Mouse (Mus musculus) gastrocnemius, adult 2 months (tissue): ENCODE results near the gene Csrp1. TPM values are rescaled to one million over a fixed set of nuclear protein-coding genes. Genes with fewer than 3 reads are reported as not detected.

ENCODE experiments used
- DNase-seq: peaks from one replicate; pipeline ENCODE4 v3.0.0; 2022
- H3K27ac ChIP-seq: fragments of 200-600 bp; 2 replicates; pipeline ENCODE4 v1.8.1; 2022; ENCODE audit warnings: mild to moderate bottlenecking
- H3K4me3 ChIP-seq: fragments of 200-600 bp; 2 replicates; pipeline ENCODE4 v1.8.1; 2022; ENCODE audit warnings: mild to moderate bottlenecking, moderate library complexity
- CTCF ChIP-seq: fragments of 200-600 bp; IDR thresholded peaks from 2 replicates; pipeline ENCODE4 v1.8.1; 2022; ENCODE audit warnings: antibody characterized with exemption, mild to moderate bottlenecking, moderate library complexity
- intact Hi-C: fragments of 180-260 bp; cut with DNase I; formaldehyde crosslinking; loops from one replicate; pipeline ENCODE4 v1.15.1; 2025
- total RNA-seq, 2 experiments: library from RNA; stranded (reverse); gene quantifications; 2 replicates each; pipeline ENCODE4 v1.2.3; 2021

Gene Csrp1
- total RNA-seq, 2 experiments from 2014 or later: 18.9 to 25.0 TPM

- DNase-seq: no peak
- no peak for TF ChIP-seq CTCF
- Histone ChIP-seq H3K27ac (peak overlapping the region; percentile 77), H3K4me3 (peak overlapping the region; percentile 65)
- intact Hi-C loops: loop anchor here (2.0 to 10.0 kb wide), 2 partner anchors 29 to 235 kb away; no protein-coding TSS in a partner anchor
Measured at GRCm38 (mm10) chr1:135699892-135700291, 20.0 kb upstream of the Csrp1 start.

DNA sequence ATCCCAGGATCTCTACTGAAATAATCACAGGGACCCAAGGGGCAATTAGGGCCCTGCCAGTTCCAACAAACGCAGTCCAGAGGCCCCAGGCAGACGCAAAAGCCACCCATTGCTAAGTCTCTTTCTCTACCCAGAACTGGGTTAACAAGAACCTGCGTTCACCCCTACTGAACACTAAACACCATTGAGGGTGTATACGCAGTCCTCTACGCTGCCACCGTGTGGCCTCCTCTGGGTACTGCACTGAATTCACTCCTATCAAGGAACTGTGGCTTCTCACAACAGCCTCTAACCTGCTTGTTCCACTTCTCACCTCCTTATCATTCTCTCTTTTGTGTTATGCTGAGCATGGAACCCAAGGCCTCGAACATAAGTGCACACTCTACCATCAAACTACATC is 19.3 kb upstream of the Csrp1 start:
- intact Hi-C loops: loop anchor here (10.0 kb wide), 1 partner anchor 236 kb away; no protein-coding TSS in a partner anchor
- Histone ChIP-seq H3K27ac (0 out of 2 replicates have a peak overlapping the region, but pooled peaks have one; percentile 35), H3K4me3 (0 out of 2 replicates have a peak overlapping the region, but pooled peaks have one; percentile 2)
- TF ChIP-seq CTCF: peak; percentile 94
- DNase-seq: peak; percentile 80

GRCm38 (mm10) chr1:135701314-135701713 is 18.5 kb upstream of the Csrp1 start:
- Histone ChIP-seq H3K4me3 (no peak overlapping the region), H3K27ac (no peak overlapping the region)
- DNase-seq: no peak
- intact Hi-C loops: loop anchor here (10.0 kb wide), 1 partner anchor 237 kb away; no protein-coding TSS in a partner anchor
- TF ChIP-seq CTCF: no peak

DNA sequence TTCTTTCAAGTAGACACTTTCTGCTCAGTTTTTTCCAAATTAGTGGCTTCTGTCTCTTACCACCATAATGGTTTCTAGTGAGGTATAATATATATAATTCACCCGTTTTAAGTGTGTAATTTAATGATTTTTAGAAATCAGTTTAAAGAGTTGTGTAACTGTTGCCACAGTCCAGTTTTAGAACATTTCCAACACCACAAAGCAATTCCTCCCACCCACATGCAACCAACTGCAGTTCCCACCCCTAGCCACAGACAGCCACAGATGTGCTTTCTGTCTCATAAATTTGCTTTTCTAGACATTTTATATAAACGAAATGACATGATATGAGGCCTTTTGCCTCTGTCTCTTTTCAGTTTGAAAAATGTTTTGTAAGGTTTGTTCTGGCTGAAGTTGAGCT is 17.1 kb upstream of the Csrp1 start:
- intact Hi-C loops: loop anchor here (10.0 kb wide), 1 partner anchor 238 kb away; no protein-coding TSS in a partner anchor
- DNase-seq: no peak
- H3K4me3 ChIP-seq: no peak overlapping the region
- no peak overlapping the region for H3K27ac ChIP-seq
- TF ChIP-seq CTCF: no peak

- intact Hi-C loops: loop anchor here (10.0 kb wide), 1 partner anchor 240 kb away; no protein-coding TSS in a partner anchor
- Histone ChIP-seq H3K27ac (no peak overlapping the region), H3K4me3 (no peak overlapping the region)
- no peak for DNase-seq
- peak; percentile 47 for TF ChIP-seq CTCF
Measured at GRCm38 (mm10) chr1:135704317-135704821, 15.5 kb upstream of the Csrp1 start.

- intact Hi-C loops: loop anchor here (10.0 kb wide), 1 partner anchor 244 kb away; no protein-coding TSS in a partner anchor
- Histone ChIP-seq H3K27ac (no peak overlapping the region), H3K4me3 (no peak overlapping the region)
- TF ChIP-seq CTCF: no peak
- DNase-seq: no peak
Measured at GRCm38 (mm10) chr1:135708369-135708768, 11.5 kb upstream of the Csrp1 start.

- peak; percentile 66 for DNase-seq
- TF ChIP-seq CTCF: no peak
- Histone ChIP-seq H3K27ac (peak overlapping the region; percentile 63), H3K4me3 (no peak overlapping the region)
- intact Hi-C loops: no loop called here
Measured at GRCm38 (mm10) chr1:135711126-135711525, 8.7 kb upstream of the Csrp1 start.

- intact Hi-C loops: no loop called here
- no peak for TF ChIP-seq CTCF
- Histone ChIP-seq H3K27ac (no peak overlapping the region), H3K4me3 (no peak overlapping the region)
- no peak for DNase-seq
Measured at GRCm38 (mm10) chr1:135714028-135714815, 5.6 kb upstream of the Csrp1 start.

- intact Hi-C loops: no loop called here
- no peak for TF ChIP-seq CTCF
Measured at GRCm38 (mm10) chr1:135714901-135715609, 4.8 kb upstream of the Csrp1 start.

DNA sequence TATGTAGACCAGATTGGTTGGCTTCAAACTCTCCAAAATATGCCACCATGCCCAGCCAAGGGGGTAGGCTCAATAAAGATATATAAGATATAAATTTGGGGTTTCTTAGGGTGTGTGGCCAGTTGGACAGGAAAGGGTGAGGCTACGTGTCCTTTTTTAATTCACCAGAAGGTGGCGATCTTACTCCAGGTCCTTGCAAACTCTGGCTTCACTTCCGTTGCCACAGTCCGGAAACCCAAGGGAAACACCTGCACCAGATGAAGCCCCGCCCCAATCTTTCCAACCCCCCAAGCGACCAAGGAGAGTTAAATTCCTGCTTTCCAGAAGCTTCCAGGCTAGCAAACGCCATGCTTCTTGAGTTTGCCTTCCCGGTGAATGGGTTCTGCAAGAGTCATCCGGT is 375 bp upstream of the Csrp1 start:
- intact Hi-C loops: loop anchor here (1.0 kb wide), 2 partner anchors 34 to 62 kb away; no protein-coding TSS in a partner anchor
- TF ChIP-seq CTCF: peak; percentile 92; the same call in 1 of the 2 replicates

More at GRCm38 (mm10) chr1:135714901-135715609, 4.8 kb upstream of the Csrp1 start:
- DNase-seq: no peak
- H3K4me3 ChIP-seq: no peak overlapping the region
- no peak overlapping the region for H3K27ac ChIP-seq

GRCm38 (mm10) chr1:135723016-135723415 is 3.2 kb downstream of the Csrp1 start:
- intact Hi-C loops: no loop called here
- no peak for TF ChIP-seq CTCF
- no peak overlapping the region for H3K27ac ChIP-seq
- no peak for DNase-seq
- no peak overlapping the region for H3K4me3 ChIP-seq

More for the DNA sequence above, 375 bp upstream of the Csrp1 start:
- Histone ChIP-seq H3K4me3 (peak overlapping the region; percentile 23; the same call in 1 of the 2 replicates), H3K27ac (peak overlapping the region; percentile 68)
- peak; percentile 67 for DNase-seq

GRCm38 (mm10) chr1:135724134-135724533 is 4.3 kb downstream of the Csrp1 start:
- no peak for DNase-seq
- no peak for TF ChIP-seq CTCF
- H3K27ac ChIP-seq: no peak overlapping the region
- H3K4me3 ChIP-seq: no peak overlapping the region
- intact Hi-C loops: no loop called here
